Mouse (Mus musculus) megakaryocyte, adult 5-6 weeks (primary cell): ENCODE measurements around the gene Bcat2. TPM values are rescaled to one million over a fixed set of nuclear protein-coding genes. Genes with fewer than 3 reads are reported as not detected.
"Not testable (repeated sequence)": the region's sequence is repeated elsewhere in the genome, so short reads cannot be mapped to it uniquely, and the experiment has no call there.

Experiments used
- ATAC-seq: 2 replicates; pipeline ENCODE4 v1.8.0; 2016; ENCODE audit warnings: mild to moderate bottlenecking, inconsistent platforms; ENCODE audit not compliant: poor library complexity, severe bottlenecking
- total RNA-seq, 2 experiments: library from RNA; stranded (forward) in 1 of 2; stranded (reverse) in 1 of 2; fragments of 153-499, 151-499 nt in 1 of 2; fragments of 221-1000, 200-1000 nt in 1 of 2; gene quantifications; 2 replicates each; pipeline versions ENCODE4 v1.2.3 to v1.2.4; 2015 to 2017

Gene Bcat2
- total RNA-seq (2015) (24.6 and 26.6 TPM in 2 replicates), total RNA-seq (2017) (16.7 and 24.1 TPM in 2 replicates)

DNA sequence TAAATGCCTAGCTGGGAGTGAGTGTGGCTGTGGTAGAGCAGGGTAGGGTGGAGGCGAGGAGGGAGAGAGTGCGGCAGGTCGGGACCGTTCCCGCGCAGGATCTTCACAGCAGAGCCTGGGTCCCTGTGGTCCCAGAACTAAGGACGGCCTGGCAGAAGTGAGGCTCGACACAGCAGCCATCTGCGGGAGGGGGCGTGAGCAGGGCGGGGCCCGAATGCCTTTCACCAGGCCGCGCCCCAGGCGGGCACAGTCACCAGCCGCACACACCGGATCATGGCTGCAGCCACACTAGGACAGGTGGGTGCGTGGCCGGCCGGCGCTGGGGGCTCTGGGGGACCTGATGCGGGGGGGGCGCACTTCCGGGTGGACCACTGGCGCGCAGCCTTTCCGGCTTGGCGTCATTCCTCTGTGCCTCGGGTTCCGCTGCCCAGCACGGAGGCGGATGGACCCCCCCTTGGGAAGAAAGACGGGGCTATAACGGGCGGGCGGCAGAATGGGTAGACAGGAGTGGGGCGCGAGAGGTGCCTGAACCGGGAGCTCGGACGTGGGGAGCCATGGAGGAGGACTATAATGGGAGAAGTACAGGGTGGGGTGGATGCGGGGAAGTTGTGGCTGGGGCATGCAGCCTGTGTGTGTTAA is at the start of gene Bcat2:
Gene Bcat2 (plus strand): TSS at position 51 of the 639 bp plus-strand sequence.
- ATAC-seq = peak; percentile 78

- ATAC-seq = no peak
Measured at GRCm38 (mm10) chr7:45520605-45521004, 49.3 kb upstream of the Bcat2 start.

DNA sequence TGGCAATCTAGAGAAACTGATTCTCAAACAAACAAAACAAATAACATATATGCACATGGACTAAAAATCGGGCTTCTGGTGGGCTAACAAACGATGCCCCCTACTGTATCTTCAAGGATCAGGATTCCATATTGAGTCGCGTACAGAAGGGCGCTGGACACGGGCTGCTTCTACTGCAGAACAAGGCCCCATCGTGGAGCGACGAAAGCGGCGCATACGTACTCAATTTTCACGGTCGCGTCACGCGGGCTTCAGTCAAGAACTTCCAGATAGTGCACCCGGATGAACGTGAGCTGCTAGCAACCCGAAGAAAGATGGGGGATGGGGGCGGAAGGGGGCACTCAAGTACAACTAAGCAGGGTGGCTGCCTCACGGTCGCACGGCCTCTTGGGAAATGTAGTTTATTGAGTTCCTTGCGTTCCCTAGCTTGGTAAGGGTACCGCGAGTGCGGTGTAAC is 48.2 kb upstream of the Bcat2 start:
- peak; percentile 65 for ATAC-seq

DNA sequence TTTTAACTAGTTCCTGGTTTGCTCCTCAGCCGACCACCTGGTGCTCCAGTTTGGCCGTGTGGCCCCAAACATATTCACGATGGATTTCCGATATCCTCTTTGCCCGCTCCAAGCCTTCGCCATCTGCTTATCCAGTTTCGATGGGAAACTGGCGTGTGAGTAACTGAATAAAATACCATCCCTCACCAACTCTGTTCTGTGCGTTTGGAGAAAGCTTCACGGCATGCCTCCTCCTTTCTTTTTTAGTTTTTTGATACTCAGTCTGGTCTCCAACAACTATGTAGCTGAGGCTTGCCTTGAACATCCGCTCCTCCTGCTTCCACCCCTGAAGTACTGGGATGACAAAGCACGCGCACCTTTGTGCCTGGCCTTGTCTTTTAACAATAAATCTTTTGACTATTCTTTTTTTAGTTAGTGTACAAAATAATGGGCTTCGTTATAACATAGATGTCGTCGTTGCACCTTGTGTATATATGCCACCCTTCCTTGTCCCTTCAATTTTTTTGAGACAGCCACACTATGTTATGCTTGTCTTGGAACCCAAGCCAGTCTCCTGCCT is 47.7 kb upstream of the Bcat2 start:
- ATAC-seq = no peak

GRCm38 (mm10) chr7:45522957-45523676 is 46.8 kb upstream of the Bcat2 start:
- ATAC-seq = no peak

DNA sequence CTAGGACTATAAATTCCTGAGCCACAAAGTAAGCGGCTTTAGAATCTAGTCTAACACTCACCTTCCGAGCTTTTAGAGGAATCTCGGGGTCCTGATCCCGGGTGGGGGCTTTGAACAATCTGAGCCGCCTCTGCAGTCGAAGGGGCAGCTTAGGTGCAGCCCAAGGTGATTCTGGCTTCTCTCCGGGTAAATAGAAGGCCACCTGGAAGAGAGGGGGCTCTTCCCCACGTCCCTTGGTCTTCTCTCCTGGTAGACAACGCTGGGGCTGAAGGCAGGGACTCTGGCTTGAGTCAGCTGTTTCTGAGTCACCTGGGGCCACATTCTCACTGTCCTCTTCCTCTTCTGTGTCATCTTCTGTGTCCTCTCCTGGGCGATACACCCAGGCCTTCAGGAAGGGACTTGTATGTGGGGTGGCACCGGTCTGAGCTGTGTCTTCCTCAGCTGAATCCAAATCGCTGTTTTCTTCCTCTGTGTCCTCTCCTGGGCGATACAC is 46.2 kb upstream of the Bcat2 start:
- no peak for ATAC-seq

DNA sequence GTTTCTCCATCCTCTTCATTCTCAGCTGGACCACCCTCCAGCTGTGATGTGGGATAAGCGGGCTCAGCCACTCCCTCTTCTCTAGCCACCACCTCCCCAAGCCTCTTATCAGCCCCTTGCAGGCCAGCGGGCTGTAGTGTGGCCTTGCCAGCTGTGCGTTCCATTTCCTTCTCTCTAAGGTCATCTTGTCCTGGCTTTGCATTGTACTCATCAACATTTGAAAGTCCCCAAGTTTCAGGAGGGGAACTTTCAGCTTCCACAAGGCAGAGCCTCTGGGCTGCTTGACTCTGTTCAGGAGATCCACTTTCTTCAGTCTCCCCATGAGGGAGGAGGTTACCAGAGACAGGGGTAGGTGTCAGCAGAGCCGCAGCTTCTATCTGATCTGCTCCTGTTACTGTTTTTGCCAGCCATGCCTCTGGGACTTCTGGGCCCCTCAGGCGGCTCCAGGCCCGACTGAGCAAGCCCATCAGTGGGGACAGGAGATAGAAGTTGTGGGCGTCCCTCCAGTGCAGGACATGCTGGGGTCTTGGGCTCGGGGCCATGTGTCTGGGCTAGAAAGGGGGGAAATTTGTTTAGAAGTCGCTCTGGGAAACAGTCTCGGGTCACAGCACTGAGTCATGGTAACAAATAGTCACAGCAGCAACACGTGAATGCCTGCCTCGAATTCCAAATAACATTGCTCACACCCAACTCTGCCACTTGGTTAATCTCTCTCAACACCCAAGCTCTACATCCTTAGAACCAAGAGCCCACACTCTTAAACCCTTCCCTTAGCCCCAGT is 44.9 kb upstream of the Bcat2 start:
- 0 out of 2 replicates have a peak, but pooled peaks have one; percentile 17 for ATAC-seq

GRCm38 (mm10) chr7:45525809-45526473 is 44.0 kb upstream of the Bcat2 start, which contains the start of the genes Ppp1r15a and Plekha4:
Gene Ppp1r15a (minus strand): TSS chr7:45526268.
Gene Plekha4 (plus strand): TSS chr7:45526330.
- peak; percentile 77 for ATAC-seq

DNA sequence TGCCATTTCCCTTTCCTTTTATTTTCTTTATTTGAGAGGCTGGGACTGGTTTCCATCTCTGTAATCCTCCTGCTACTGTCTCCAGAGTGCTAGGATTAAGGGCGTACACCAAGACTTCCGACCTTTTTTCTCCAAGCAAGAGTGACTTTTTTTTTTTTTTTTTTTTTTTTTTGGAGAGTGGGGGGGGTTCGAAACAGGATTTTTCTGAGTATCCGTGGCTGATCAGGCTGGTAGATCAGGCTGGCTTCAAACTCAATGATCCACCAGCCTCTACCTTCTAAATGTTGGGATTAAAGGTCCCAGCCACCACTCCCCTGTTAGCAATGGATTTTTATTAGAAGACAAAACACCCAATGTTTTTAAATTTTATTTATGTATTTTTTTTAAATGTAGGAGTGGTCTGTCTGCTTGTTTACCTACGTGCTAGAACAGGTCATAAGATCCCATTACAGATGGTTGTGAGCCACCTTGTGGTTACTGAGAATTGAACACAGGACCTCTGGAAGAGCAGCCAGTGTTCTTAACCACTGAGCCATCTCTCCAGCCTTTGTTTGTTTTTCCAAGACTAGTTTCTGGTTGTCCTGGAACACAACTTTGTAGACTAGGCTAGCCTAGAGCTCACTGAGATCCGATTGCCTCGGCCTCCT is 43.4 kb upstream of the Bcat2 start:
- no peak for ATAC-seq

DNA sequence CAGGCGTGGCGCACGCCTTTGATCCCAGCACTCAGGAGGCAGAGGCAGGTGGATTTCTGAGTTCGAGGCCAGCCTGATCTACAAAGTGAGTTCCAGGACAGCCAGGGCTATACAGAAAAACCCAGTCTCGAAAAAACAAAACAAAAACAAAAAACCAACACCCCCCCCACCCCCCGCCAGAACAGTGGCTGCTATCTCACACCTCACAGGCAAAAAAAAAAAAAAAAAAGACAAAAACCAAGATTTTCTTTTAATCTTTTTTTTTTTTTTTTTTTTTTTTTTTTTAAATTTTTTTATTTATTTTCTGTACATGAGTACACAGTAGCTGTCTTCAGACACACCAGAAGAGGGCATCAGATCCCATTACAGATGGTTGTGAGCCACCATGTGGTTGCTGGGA is 42.8 kb upstream of the Bcat2 start:
- ATAC-seq = not testable (repeated sequence)

GRCm38 (mm10) chr7:45529461-45529860 is 40.5 kb upstream of the Bcat2 start:
- peak; percentile 28 for ATAC-seq

DNA sequence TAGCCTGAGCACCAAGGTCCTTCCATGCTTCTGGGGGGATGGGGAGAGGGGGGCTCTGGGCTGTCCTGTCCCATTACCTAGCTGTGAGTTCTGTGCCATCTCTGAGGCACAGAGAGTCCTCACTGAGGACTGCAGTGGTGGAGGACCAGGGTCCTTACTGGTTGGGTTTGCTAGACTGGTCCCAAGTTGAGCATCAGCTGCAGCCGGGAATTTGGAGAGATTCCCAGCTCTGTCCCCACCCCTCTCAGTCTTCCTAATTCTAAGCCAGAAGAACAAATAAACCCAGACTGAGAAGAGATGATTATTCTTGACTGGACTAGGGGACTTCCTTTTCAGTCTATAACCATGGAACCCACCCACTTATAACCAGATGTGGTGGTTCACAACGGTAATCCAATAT is 39.3 kb upstream of the Bcat2 start:
- ATAC-seq = no peak

DNA sequence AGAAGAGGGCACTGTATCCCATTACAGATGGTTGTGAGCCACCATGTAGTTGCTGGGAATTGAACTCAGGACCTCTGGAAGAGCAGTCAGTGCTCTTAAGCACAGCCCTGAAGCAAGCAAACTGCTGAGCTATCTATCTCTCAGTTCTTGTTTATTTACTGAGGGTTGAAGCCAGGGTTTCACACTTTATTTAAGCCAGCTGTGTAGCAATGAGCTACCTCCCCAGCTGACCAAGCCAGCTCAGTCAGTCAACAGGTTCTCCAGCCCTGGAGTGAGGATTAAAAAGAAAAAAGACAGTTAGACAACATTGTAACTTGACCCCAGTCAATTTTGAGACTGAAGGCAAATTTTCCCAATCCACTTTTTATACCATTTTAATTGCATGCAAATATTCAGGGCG is 34.3 kb upstream of the Bcat2 start:
- no peak for ATAC-seq

- no peak for ATAC-seq
Measured at GRCm38 (mm10) chr7:45537602-45538001, 32.4 kb upstream of the Bcat2 start.

DNA sequence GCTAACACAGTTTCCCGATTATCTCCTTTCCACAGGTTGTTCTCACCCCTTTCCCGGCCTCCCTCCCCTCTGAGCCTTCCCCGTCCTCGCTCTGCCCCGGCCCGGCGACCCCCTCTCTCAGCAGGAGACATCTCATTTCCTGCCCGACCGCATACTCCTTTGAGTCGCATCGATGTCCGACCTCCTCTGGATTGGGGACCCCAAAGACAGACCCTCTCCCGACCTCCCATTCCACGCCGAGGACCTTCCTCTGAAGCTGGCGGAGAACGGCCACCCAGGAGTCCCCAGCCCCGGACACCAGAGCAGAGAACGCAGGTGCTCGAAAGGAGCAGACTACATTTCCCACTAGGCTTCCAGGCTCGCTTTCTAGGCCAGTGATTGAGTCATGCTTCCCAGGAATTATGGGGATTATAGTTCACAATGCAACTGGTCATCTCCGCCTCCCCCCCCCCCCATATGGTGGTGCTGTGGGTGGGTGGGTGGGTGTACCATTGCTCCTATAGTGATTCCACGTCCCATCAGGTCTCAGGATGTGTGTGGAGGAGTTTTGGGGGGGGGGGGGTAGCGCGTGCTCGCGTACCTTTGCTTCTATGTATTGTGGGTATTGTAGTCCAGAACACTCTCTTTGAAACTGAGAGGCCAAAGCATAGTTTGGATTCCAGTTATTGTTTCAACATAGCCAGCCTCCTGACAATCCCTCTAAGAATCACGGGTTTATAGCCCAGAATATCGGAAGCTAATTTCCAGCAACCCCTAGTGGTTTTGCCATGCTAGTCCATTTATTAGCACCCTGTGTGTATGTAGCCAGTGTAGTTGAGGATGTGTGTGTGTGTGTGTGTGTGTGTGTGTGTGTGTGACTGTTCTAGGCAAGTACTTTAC is 31.6 kb upstream of the Bcat2 start:
- 0 out of 2 replicates have a peak, but pooled peaks have one; percentile 18 for ATAC-seq

DNA sequence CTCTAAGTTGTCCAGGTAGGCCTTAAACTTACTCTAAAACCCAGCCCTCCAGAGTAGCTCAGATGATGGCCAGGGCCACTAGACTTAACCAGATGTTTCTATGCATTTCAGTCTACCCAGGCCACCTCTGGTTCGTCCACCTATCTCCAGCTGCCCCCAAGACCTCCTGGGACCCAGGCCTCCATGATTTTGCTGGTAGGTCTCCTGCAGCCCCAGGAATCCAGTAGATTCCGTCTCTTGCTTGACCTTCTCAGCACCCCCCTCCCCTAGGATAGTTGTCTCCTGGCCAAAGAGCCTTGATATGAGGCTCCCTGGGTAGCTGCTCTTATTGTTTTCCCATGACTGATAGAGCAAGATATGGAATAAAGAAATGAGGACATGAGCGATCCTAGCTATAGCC is 30.9 kb upstream of the Bcat2 start:
- no peak for ATAC-seq

GRCm38 (mm10) chr7:45540213-45540612 is 29.7 kb upstream of the Bcat2 start:
- ATAC-seq = no peak

- ATAC-seq = no peak
Measured at GRCm38 (mm10) chr7:45544525-45544924, 25.4 kb upstream of the Bcat2 start.
